Mouse (Mus musculus) kidney, postnatal 4 days (tissue): ENCODE measurements around the gene Tead1.
"Not testable (repeated sequence)": the region's sequence is repeated elsewhere in the genome, so short reads cannot be mapped to it uniquely, and the experiment has no call there.

Experiments
- DNase-seq, 2 experiments: peaks; one replicate each; pipeline ENCODE4 v3.0.0; 2021; ENCODE audit warnings: mixed read lengths in 2 of 2

The Tead1 gene

DNA sequence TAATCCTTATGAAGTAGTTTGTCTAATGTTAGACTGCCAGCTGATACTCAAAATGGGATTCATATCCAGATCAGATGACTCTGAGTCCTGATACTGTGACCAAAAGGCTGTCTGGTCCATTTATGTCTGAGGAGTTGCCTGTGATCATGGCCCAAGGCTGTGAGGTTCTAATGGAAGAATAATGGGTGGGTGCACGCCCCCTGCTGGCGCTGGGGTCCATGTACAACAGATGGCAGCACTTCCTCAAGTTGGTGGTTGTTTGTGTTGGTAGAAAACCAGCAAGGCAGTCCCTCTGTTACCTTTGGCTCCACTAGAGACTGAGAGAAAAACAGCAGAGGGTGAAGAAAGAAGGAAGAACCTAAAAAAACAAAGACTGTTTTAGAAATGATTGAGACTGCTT lies 186.6 kb downstream of the Tead1 start:
- peak; percentile 81 to 86 for DNase-seq

DNA sequence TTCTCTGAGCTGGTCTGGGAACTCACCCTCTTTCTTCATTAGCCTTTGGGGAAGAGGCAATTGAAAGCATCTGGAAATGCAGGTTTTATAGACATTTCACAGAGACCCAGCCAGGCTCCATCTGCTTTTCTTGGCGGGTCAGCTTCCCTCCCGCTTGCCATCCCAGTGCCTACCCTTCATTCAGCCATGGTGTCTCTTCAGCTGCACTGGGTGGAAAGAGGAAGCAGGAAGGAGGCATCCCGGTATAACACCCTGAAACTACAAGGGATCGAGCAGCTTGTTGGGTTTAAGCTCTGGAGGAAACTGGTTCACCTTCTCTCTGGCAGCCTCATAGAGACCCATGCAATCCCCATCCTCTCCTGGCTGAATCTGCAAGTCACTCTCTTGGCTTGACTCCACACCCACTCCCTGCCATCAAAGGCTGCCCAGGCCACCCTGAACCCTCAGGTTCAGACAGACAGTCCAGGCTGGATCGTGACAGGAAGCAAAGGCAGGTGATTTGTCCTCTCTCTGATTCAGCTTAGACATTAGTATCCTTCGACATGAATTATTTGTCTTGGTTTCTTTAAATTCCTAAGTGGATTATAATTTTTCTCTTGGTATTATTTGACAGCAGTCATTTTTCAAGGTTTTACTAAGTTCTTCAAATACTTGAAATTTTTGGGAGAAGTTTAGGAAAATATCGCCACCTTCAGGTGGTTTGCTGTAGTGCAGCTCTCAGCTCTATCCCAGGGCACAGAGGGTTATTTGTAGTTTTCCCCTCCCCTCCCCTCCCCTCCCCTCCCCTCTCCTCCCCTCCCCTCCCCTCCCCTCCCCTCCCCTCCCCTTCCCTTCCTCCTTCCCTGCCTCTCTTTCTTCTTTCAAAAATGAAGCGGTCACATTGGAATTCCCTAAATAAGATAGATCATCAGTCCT lies 189.7 kb downstream of the Tead1 start:
- peak; percentile 81 to 83 for DNase-seq

DNA sequence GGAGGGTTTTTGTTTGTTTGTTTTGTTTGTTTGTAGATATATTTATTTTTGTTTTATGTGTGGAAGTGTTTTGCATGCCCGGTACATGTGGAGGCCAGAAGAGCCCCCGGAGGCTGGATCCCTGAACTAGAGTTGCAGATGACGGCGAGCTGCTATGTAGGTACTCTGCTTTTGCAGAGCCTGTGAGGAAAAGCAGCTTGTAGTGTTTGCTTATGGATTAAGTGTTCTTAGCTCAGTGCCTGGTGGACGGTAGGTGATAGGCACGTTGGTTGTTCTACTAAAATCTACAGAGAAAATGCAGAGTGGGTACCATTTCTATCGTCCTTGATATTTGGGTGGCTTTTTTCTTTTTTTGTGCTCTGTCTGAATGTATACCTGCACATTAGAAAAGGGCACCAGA lies 192.6 kb downstream of the Tead1 start:
- DNase-seq = no peak

DNA sequence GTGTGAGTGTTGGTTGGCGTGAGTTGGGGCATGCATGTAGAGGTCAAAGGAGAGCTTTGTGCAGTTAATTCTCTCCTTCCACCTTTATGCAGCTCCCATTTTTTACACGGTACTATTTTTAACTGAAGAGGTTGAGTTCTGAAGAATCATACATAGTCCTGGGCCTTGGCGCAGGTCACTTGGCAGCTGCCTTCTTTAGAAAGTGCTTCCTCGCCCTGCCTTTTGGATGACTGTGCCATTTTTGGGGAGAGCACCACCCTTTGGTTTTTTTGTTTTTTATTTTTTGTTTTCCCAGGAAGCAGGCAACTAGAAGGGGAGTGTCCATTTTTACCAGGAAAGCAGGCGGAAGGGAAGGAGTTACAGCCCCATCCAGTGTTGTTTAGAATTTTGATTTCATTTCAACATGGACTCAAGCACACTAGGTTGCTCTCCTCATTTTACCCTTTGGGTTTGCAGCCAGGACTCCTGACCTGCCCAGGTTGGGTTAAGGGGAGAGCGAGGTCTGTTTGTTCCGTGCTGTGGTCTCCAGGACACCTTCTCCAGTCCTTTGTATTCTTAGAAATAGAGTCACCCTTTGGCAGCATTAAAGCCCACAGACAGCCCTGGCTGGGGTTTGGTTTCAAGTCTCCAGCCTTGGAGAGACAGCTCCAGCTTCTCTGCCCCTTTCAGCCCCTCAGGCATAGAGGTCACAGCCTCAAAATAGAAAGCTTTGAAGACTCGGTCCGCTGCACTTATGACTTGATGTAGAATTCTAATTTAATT lies 193.5 kb downstream of the Tead1 start:
- DNase-seq = no peak

DNA sequence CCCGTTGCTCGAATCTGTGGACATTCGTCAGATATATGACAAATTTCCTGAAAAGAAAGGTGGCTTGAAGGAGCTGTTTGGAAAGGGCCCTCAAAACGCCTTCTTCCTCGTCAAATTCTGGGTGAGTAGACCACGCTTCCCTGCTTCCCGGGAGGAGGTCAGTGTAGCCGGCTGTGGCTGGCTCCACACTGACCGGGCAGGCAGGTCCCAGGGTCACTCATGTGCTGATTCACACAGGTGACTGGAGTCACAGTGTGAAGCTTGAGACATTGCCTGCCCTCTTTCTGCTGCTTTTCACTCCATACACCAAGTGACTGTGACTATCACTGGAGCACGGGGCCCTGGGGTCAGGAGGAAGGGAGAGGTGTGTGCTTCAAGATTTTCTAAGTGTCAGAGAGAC lies 197.0 kb downstream of the Tead1 start:
- no peak for DNase-seq

DNA sequence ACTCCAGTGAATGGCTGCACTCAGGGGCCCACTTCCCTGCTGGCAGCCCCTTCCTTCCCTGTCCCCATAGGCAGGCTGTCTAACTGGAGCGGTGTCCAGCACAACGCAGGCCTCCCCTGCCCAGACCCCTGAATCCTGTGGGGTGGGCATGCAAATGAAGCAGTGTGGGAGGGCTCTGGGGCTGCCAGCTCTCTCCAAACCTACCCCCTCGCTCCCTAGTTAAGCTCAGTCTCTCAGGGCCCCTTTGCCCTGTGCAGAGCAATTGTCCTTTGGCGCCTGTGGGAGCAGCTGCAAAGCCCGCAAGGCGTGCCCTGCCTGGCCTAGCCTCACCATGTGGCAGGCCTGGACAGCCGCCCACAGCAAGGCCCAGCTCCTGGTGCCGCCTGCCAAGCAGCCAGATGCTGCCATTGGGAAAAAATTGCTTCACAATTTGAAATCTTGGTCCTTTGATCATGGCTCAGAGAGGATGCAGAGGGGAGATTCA lies 204.7 kb downstream of the Tead1 start:
- DNase-seq = peak; percentile 34 to 61

DNA sequence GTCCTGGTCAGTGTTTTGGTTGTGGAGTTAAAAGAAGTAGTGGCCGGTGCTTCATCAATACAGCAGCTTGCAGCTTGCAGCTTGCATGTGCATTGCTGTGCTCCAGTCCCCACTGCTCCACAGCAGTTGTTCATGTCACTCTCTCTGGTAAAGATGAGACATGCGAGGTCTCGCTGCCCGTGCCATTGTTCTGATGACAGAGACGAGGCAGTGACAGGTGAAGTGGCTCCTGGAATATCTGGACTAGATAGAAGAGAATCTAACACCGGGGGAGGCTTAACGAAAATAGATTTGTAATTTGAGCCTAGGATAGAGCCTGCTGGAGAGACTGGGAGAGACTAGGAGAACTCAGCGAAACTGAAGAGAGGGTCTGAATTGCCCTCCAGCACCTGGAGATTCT lies 206.4 kb downstream of the Tead1 start:
- DNase-seq = no peak

DNA sequence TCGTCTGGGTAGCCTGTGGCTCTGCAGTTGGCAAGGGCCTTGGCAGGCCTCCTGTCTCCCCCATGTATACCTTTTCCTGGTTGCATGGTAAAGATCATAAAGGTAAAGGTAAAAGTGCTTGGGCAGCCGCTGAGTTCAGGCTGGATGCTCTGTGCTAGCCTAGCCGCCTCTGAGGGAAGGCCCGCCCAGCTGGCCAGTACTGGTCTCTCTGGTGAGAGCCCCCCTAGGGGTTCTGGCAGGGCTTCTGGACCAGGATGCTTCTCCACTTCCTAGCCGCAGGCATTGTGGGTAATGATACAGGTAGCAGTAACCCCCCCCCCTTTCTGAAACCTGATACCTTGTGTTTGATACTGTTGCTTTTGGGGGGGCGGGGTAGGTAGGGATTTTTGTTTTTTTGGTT lies 212.8 kb downstream of the Tead1 start:
- no peak for DNase-seq

DNA sequence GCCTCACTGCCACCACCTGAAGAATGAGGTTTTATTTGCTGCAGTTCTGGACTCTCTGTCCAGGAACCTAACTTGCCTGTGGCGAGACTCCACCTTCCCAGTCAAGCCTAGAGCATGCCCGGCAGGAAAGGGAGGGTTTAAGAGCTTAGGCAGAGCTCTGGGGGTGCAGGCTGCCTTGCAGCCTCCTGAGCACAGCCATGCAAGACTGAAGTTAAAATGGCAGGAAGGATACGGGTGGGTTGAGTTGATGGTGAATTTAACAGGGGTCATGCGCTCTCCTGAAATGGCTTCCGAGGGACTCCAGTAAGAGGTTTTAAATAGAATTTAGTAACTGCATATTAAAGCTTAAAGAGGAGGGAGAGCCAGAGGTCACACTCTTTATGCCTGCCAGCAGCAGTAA lies 213.5 kb downstream of the Tead1 start:
- no peak for DNase-seq

DNA sequence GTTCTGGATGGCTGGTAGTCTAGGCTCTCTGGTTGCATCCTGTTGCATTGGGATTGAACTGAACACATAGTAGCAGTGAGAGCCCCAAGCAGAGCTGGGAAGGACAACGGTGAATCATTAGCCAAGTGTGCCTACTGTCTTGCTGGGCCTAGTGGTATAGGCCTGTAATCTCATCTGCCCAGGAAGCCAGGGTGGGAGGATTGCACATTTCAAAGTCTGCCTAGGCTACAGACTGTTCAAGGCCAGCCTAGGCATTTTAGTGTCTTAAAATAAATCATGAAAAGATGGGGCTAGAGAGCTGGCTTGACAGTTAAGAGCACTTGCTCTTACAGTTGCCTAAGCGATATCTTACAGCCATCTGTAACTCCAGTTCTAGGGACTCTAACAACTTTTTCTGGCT lies 217.2 kb downstream of the Tead1 start:
- no peak for DNase-seq

DNA sequence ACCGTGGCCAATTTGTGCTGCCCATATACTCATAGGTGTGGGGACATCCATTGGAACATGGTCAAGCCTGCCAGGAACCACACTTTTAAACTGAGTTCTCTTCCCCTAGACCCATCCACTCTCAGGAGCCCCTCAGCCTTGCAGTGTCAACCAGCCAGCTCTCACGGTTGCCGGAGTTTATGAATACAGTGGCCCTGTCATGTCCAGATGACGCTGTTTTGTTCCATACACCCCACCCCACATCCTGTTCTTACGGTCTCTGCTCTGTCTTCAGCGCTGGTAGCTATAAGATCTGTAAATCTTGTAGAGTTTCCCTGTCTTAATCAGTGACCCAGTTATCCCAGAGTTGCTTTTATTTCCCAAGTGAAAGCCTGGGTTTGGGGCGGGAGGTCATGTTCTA lies 222.6 kb downstream of the Tead1 start:
- no peak for DNase-seq

DNA sequence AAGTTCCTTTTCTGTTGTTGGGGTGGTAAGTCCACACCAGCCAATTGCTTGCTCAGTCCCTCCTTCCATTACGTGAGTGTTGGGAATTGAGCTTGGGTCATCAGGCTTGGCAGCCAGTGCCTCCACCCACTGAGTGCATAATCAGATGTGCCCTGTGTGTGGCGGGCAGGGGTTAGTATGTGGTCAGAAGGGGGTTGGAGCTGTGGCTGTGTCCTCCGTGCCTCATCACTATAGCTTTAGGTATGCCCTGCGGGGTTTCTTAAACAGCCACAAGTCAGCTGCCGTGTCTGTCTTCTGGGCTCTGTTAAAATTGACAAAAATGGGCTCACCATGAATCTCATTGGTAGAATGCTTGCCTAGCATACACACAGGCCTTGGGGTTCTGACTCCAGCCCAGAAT lies 227.7 kb downstream of the Tead1 start:
- no peak for DNase-seq

DNA sequence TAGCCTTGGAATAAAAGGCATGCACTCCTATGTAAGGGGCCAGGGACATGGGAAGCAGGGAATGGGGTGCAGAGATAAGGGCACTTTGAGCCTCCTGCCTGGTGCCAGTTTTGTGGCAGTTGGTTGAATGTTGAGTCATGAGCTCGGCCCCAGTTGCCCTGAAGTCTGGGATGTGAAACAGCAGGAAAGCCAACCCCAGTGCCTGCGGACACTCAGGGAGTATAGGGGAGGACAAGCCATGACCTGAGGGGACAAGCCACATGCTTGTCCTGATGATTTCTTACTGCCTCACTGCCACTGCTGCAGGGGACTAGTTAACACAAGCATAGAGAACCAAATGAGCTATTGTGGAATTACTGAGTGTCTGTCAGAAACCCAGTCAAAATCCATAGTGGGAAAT lies 228.3 kb downstream of the Tead1 start:
- DNase-seq = no peak

DNA sequence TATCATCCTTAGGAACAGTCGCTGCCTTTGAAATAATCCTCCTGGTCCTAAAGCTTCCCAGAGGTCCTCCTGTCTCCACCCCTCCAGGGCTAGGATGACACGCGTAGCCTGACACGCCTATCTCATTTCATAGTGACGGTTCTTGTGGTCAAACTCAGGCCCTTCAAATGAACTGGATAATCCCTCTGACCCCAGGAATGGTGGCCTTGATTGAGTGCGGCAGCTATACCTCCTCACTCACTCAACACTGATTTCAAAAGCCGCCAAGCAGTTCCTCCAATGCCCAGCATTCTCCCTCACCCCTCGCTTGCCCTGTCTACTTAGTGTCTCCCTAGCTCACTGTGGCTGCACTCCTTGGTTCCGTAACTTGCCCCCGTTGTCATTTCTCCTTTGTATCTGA lies 230.0 kb downstream of the Tead1 start:
- DNase-seq = no peak

DNA sequence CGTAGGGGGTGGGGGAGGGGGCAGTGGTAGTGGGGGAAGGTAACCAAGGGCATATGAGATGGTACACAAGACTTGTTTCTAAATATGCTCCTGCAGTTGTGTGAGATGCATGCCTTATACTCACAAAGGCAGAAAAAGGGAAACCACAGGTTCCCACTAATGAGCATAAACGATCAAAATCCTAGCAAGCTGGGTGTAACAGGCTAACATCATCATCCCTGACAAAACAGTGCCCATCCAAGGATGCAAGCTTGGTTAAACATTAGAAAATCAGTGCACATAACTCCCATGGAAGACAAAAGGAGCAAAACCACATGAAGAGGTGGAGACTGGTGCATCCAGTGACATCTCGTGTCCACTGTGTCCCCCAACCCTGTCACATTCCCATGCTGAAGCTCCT lies 233.9 kb downstream of the Tead1 start:
- no peak for DNase-seq

DNA sequence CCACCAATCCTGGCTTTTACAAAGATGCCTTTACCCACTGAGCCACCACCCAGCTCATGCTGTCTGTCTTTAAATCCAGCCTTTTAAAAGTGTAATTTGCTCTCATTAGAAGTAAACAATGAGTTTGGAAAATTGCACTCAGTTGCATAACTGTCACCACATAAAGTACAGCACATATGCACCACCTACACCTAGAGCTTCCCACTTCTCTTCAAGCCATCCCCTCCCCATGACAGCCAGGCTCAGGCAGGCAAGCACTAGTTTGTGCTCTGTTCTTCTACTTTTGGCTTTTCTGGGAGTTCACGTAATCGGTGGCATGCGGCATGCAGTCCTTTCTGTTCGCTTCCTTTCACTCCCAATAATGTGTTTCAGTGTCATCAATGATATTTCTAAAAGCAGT lies 236.5 kb downstream of the Tead1 start:
- DNase-seq = no peak

DNA sequence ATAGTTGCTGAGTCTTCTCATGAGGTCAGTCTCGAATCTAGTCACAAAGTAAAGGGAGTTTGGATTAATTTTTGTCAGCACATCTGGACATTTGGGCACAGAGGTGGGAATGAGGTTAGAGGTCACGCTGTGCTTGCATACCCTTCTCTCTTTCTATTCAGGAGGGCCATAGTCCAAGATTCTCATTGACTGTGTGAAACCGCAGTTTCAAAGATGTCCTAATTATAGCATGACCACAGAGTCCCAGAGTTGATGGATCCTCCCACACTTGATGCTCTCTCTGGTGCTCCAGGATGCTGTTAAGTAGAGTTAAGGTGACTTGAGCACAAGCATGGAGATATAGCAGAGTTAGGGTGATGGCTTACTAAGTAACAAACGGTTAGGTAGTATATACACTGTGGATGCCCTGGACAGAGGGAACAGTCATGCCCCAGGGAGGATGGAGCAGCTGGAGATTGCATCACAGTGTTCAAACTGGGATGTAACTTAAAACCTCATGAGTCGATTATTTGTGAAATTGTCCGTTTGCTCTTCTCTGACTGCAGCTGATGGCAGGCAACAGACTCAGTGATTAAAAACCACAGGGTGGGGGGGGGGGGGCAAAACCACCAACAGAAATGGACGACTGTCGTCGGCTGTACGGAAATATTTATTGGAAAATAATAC lies 238.6 kb downstream of the Tead1 start:
- DNase-seq = no peak

DNA sequence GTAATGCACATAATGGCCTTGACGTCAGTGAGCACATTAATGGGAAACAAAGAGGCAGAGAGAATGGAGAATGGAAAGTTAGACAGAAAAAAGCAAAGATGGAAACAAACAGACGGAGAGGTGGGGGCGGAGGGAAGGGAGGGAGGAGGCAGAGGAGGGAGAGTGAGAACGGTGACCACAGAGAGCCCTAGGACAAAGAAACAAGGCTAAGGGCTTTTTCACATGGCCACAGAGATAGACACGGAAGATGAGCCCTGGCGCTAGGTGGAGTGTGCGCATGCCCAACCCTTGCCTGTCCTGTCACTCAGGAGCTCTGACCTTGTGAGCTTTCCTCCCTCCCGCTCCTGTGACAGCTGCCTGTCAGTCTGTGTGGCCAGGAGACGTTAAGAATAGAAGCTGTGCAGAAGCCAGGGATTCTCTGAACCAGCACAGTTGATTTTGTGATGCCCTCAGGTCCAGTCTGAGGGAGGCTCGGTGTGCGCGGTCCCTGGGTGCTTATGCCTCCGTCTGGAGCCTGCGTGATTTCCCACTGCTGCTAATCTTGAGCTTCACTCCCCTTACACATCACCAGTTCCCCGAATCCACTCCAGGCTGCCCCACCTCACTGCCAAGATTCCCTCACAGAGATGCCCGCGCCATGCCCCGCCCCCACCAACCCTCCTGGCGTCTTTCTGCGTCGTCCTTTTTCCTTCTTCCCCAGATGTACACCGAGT lies 239.3 kb downstream of the Tead1 start:
- DNase-seq = peak; percentile 24 to 44

DNA sequence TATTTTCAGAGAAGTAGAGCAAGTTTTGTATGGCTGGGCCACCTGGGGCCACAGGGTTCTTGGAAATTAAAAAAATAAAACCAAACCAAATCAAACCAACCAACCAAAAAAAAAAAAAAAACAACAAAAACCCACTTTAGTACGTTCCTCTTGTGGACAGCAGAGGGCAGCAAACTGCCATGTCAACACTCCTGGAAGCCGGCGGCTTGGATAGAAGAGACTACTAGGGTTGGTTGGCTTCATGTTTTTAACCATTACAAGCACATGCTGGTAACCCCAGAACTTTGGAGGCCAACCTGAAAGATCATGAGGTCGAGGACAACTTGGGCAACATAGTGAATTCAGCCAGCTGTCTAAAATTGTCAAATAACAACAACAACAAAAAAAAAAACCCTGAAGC lies 240.7 kb downstream of the Tead1 start:
- peak; percentile 73 to 82 for DNase-seq

DNA sequence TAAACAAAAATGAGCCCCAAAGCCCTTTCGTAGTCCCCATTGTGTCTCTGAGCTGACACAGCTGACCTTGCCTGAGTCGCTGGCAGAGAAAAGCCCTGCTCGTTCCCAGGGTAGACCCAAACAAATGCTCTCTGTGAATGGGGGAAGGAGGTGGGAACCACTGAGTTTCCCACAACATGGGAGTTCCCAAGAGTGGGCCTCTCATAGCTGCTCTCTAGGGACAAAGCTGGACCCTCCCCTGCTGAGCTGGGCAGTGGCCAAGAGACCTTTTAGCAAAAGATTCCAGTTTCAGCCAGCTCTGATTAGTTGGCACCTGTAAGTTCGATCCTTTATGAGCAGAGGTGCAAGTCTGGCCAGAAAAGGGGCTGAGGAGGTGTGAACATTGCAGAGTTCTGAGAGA lies 243.7 kb downstream of the Tead1 start:
- DNase-seq = no peak

DNA sequence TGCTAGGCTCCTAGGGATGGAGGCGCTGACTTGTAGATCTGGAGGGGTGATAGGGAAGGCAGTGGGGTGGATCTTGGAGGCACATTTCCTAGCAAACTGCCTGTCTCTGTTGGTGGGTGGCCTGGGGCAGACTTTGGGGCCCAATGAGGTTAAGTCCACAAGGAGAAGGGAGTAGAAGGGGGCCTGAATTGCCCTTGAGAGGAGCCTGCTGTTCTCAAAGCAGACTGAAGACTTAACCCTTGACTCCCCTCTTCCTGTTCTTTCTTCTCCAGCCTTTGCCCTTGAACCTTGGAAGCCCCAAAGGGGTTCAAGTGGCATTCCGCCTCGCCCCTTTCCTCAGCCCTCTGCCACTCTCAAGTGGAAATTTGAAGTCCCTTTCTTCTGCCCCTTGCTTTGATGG lies 244.6 kb downstream of the Tead1 start:
- no peak for DNase-seq

DNA sequence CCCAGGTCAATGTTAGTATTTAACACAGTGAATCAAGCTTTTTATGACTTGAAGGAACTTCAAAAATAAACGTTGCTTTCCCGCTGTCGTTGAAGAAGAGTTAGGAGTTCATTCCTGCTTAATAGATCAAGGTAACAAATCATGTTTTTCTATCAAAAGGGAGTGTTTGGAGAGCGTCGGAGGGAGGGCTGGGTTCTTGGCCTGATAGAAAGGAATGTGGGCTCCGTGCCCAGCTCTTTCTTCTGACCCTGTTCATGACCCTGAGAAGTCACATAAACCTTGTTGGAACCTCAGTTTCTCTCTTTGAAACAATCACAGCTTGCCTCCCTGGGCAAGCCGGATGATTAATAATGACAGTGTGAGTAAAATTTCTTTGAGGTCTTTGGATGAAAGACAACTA lies 251.6 kb downstream of the Tead1 start:
- peak; percentile 58 to 73 for DNase-seq

DNA sequence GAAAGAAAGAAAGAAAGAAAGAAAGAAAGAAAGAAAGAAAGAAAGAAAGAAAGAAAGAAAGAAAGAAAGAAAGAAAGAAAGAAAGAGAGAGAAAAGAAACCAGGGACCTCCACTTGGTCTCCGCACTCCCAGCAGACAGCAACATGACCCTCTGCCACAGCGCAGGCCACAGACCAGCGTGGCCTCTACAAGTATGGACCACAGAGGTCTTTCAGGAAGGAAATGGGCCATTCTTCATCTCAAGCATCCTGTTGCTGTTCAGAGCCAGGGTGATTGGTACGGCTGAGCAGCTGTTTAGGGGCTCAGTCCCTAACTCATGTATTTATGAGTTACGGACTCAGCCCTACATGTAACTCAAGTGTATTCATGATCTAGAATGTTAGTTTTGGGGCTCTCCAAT lies 256.8 kb downstream of the Tead1 start:
- not testable (repeated sequence) for DNase-seq
